Mouse (Mus musculus): ENCODE results near the gene Gm20388.

DNA sequence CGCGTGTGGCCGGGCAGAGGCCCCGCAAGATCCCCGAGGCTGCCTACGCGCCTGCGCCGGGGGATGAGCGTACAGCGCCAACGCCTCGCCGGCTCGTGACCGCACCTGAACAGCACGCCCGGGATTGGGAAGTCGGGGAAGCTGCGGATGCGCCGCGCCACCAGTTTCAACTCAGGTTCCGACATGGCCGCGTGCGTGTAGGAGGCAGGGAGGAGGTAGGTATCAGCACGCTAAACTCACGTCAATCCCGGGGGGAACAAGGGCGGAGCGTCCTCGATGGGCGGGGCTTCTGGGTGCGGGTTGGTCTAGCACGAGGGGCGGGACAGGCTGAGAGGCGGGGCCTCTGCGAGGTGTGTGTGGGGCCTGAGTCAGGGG lies 2666.0 kb downstream of the Gm20388 start, which contains the start of gene Aprt:
- TF ChIP-seq CTCF (IDR thresholded peaks at IDR 0.05; ENCODE audit: low read depth, low read length) (no peak), GATA2 (IDR thresholded peaks at IDR 0.05; ENCODE audit: borderline replicate concordance, low read depth, low read length) (no peak), GATA1 (IDR thresholded peaks at IDR 0.05; ENCODE audit: borderline replicate concordance, low read length) (no peak), TAL1 (conservative IDR thresholded peaks at IDR 0.05; ENCODE audit: low read depth, low read length) (no peak), POLR2AphosphoS5 (IDR thresholded peaks at IDR 0.05; ENCODE audit: insufficient replicate concordance, low read depth, low read length) (no peak)

Measured in G1E (cell line).